Mouse (Mus musculus): ENCODE results near the gene Plk2.
"Not testable (repeated sequence)": the region's sequence is repeated elsewhere in the genome, so short reads cannot be mapped to it uniquely, and the experiment has no call there.

Plk2 gene

GRCm38 (mm10) chr13:110394291-110395178 lies at the start of gene Plk2:
TSS of gene Plk2 (plus strand) at chr13:110395046.
- DNase-seq (ENCODE audit: low spot score): peak; percentile 80

GRCm38 (mm10) chr13:110346707-110347106 lies 48.1 kb upstream of the Plk2 start:
- DNase-seq (ENCODE audit: low spot score): no peak

GRCm38 (mm10) chr13:110351051-110351450 lies 43.8 kb upstream of the Plk2 start:
- DNase-seq (ENCODE audit: low spot score): no peak

- DNase-seq (ENCODE audit: low spot score): no peak
Observed at GRCm38 (mm10) chr13:110356941-110357340, 37.9 kb upstream of the Plk2 start, which contains the start of gene Gapt. TSS of gene Gapt (minus strand) at chr13:110357199.

DNA sequence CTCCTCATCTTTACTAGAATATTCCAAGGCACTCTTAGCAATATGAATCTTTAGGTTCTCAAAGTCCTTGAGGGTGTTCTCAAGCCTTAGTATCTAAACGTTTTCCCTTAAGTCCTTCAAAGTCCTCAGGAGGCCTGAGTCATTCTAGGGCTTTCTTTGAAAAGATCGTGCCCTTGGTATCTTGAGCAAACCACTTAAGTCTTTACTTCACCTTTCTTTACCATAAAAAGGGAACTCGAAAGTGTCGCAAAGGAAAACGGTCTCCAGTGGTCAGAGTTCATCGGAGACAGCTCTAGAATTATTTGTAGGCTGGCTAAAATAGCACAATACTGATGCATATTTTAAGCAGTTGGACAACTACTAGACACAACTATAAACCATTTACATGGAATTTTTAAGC lies 31.1 kb upstream of the Plk2 start:
- DNase-seq (ENCODE audit: low spot score): no peak

- no peak for DNase-seq (ENCODE audit: low spot score)
Observed at GRCm38 (mm10) chr13:110366477-110366876, 28.4 kb upstream of the Plk2 start.

- DNase-seq (ENCODE audit: low spot score): no peak
Observed at GRCm38 (mm10) chr13:110367961-110368555, 26.8 kb upstream of the Plk2 start.

DNA sequence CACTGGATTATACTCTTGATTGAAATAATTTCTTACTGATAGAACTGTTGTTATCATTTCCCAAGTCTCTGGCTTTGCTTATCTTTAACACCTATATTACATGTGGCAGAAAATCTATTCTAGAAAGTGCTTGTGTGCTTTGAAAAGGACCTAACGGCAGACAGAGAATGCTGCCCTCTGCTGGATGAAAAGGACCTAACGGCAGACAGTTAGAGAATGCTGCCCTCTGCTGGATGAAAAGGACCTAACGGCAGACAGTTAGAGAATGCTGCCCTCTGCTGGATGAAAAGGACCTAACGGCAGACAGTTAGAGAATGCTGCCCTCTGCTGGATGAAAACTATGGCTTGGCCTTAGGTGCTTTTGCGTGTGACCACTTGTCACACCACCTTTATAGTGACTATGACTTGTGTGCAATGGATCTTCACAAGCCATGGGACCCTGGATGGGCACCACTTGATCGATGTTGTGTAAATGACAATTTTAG lies 26.2 kb upstream of the Plk2 start:
- peak; percentile 37 for DNase-seq (ENCODE audit: low spot score)

DNA sequence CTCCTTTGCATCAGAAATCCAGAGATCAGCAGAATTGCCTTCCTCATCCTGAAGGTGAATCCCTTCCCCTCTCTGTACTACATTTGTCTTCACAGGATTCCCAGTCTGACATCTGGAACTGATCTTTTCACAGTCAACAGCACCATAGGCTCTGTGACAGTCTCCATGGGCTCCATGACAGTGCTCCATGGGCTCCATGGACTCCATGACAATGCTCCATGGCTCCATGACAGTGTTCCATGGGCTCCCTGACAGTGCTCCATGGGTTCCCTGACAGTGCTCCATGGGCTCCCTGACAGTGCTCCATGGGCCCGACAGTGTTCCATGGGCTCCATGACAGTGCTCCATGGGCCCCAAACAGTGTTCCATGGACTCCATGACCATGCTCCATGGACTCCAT lies 25.2 kb upstream of the Plk2 start:
- DNase-seq (ENCODE audit: low spot score): no peak

- DNase-seq (ENCODE audit: low spot score): no peak
Observed at GRCm38 (mm10) chr13:110382447-110382901, 12.4 kb upstream of the Plk2 start.

GRCm38 (mm10) chr13:110384514-110384913 lies 10.3 kb upstream of the Plk2 start:
- DNase-seq (ENCODE audit: low spot score): no peak

DNA sequence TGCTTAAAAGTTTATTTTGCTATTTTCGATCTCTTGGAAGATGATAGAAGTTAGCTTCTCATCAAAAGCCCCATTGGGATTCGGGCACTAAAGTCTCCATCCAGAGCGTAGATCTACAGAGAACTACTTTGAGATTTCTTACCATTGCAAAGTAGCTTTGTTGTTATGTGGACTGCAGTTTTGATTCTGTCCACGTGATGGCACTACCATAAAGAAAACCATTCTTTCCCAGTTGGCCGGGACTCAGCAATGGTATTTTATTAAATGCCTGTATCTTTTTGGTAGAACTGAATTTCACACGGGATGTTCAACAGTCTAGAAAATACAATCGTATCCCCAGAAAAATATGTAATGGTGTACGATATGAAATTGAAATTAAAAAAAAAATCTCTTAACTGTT lies 2.6 kb upstream of the Plk2 start:
- no peak for DNase-seq (ENCODE audit: low spot score)

DNA sequence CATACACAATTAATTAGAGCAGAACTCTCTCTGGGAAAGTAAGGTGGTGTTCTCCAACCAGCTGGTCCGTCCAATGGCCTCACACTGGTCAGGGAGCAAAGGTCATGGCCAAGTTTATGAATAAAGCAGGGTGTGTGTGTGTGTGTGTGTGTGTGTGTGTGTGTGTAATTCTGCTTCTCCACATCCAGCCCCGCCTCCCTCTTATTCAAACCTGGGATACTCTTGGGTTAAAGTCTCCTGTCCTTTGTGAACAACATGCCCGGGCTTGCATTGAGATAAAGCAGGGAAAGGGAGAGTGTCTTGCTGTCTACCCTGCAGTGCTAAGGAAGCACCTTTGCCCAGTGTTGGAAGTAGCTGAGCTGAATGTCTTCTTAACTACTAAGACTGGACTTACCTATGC lies 2.2 kb upstream of the Plk2 start:
- DNase-seq (ENCODE audit: low spot score): no peak

- DNase-seq (ENCODE audit: low spot score): no peak
Observed at GRCm38 (mm10) chr13:110395179-110395794, 441 bp downstream of the Plk2 start.

- no peak for DNase-seq (ENCODE audit: low spot score)
Observed at GRCm38 (mm10) chr13:110395916-110396685, 1.3 kb downstream of the Plk2 start.

- DNase-seq (ENCODE audit: low spot score): no peak
Observed at GRCm38 (mm10) chr13:110397750-110398149, 2.9 kb downstream of the Plk2 start.

DNA sequence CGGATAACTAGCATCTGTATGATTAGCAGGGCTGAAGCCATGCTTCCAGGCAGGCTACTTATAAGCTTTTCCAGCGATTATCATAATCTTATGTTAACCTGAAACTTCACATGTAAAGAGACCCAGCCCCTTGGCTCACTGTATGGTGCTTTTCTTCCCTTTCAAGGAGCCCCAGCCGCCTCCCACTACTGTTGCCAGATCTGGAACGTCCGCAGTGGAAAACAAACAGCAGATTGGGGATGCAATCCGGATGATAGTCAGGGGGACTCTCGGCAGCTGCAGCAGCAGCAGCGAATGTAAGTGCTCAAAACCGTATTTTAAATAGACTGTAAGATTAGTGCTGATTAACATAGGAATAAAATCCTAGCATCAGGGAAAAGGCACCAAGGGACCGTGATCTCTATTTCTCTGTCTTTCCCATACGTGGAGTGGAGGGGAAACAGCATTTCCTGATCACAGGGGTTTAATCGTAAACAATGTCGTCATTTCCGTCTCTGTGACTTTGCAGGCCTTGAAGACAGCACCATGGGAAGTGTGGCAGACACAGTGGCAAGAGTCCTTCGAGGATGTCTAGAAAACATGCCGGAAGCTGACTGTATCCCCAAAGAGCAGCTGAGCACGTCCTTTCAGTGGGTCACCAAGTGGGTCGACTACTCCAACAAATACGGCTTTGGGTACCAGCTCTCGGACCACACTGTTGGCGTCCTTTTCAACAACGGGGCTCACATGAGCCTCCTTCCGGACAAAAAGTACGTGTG lies 3.8 kb downstream of the Plk2 start:
- DNase-seq (ENCODE audit: low spot score): no peak

GRCm38 (mm10) chr13:110401443-110401842 lies 6.6 kb downstream of the Plk2 start:
- DNase-seq (ENCODE audit: low spot score): no peak

DNA sequence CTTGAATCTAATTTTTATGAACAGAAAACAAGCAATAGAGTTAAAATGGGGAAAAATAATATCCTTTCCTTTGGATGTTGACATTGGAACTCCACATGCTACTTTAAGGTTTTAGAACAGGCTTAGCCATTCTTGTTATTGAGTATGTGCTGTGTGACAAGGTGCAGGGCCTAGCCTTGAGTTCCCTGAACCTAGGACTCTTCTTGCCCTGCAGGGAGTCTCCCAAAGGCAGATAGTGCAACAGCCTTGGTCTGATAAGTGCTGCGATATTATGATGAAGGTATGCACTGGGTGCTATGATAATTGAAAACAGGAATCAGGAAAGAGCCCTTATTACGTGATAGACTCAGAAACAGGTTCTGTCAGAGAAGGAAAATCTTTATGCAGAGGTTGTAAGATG lies 7.0 kb downstream of the Plk2 start:
- no peak for DNase-seq (ENCODE audit: low spot score)

GRCm38 (mm10) chr13:110404059-110404458 lies 9.2 kb downstream of the Plk2 start:
- DNase-seq (ENCODE audit: low spot score): no peak

- DNase-seq (ENCODE audit: low spot score): not testable (repeated sequence)
Observed at GRCm38 (mm10) chr13:110404686-110405085, 9.8 kb downstream of the Plk2 start.
